Mouse (Mus musculus) CD8-positive naive resting alpha-beta T cell, adult 57 days (primary cell): ENCODE measurements around the gene Lif. TPM values are rescaled to one million over a fixed set of nuclear protein-coding genes. Genes with fewer than 3 reads are reported as not detected.

Experiments
- total RNA-seq: library from RNA; stranded (reverse); gene quantifications from one replicate; pipeline ENCODE4 v1.2.4, GENCODE M21; 2023

Gene Lif
- total RNA-seq = 0.21 TPM

DNA sequence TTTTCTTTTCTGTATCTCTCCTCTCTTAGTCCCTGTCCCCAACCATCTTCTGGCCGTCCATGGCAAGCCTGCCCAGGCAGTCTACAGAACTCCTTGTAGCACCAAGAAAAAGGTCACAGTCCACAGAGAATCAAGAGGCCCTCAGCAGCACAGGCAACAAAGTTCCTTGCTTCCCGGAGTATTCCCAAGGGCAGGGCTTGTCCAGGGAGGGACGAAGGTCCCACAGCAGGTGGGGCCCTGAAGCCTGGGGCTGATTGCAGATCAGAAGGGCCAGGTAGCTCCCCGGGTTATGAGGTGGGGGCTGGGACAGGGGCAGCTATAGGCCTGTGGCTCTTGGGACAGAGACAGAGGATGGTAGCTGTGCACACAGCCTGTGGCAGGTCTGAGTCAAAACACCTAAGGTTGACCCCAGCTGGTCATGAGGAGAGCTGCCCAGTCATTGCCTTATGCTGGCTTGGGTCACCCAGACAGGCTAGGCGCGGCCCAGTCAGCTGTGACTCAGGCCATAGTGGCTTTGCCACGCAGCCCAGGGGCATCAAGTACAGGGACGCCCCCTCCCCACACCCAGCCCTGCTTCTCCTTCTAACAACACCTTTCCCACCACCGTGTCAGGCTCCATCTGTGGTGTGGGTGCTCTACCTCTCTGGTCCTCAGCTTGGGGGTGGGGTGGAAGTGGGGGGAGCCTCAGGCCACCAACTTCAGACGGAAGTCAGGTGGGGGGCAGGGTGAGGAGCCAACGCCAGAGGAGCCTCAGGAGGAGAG is at the start of gene Lif:
Lif (plus strand) TSS at position 712 of the 762 bp plus-strand sequence.

GRCm38 (mm10) chr11:4217914-4218629 is 39.3 kb upstream of the Lif start, which contains the start of gene Castor1:
Gene Castor1 (plus strand): TSS chr11:4218225.

DNA sequence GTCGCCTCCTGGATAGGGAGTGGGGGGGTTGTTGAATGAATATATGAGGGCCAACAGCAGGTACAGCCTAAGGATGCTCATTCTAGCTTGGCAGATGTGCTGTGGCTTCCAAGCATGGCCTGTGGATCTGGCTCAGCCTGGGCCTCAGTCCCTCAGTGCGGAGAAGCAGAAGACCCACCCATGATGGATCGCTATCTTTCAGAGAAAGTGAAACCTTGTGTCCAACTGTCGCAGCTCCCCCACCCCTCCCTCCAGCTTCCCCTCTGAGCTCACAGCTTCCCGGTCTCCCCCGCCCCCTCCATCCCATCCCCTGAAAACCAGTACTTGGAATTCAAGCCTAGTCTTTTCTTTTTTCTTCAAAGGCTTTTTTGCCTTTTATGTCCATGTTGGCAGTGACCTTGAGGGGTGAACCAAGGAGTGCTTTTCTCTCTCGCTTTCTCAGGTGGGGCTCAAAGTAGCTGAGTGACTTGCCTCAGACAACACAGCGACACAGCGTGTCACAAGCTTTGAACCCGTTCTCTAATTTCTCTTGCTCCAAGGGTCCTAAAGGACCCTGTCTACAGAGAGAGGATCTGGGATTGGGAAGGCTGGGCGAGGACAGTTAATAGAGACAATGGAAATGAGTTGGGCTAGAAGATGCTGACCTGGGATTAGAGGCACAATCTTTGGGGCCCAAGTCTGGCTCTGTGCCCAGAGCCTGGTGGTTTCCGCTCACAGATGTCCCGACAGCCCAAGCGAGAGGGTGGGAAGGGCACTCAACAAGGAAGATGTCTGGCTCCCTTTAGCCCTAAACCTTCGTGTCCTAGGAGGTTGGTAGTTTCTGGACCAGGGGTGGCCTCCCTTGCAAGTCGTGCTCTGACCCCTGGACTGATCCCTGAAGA is 21.5 kb upstream of the Lif start, which contains the start of gene Osm:
Osm (plus strand) TSS at position 756 of the 881 bp plus-strand sequence.

Other genes with a start within 250 kb of the Lif start
- gene Sec14l4, start 226.1 kb upstream of the Lif start, total RNA-seq = not detected
- not detected for gene Sec14l3, start 192.7 kb upstream of the Lif start, total RNA-seq
- gene Mtfp1, start 162.1 kb upstream of the Lif start, total RNA-seq = 1.5 TPM
- gene Sec14l2, start 134.1 kb upstream of the Lif start, total RNA-seq = 2.0 TPM
- 22.8 TPM for gene Rnf215, start 122.4 kb upstream of the Lif start, total RNA-seq
- 9.5 TPM for gene Ccdc157, start 97.3 kb upstream of the Lif start, total RNA-seq
- gene Sf3a1, start 97.2 kb upstream of the Lif start, total RNA-seq = 61.1 TPM
- 44.6 TPM for gene Tbc1d10a, start 70.8 kb upstream of the Lif start, total RNA-seq
- gene Castor1, start 39.3 kb upstream of the Lif start, total RNA-seq = 6.7 TPM
- 7.3 TPM for gene Osm, start 21.1 kb upstream of the Lif start, total RNA-seq
- 2.5 TPM for gene Hormad2, start 183.5 kb downstream of the Lif start, total RNA-seq